Mouse (Mus musculus) adrenal gland, postnatal 10 days (tissue): ENCODE data around the gene Tdrd12. TPM values are rescaled to one million over a fixed set of nuclear protein-coding genes. Genes with fewer than 3 reads are reported as not detected.

Experiments
- DNase-seq: peaks from one replicate; pipeline ENCODE4 v3.0.0; 2021; ENCODE audit warnings: mixed read lengths
- total RNA-seq, 2 experiments: library from RNA; stranded (reverse); gene quantifications; 2 replicates each; pipeline ENCODE4 v1.2.3; 2021

The Tdrd12 gene
- total RNA-seq, 2 experiments from 2014 or later = 0.30 to 0.33 TPM

DNA sequence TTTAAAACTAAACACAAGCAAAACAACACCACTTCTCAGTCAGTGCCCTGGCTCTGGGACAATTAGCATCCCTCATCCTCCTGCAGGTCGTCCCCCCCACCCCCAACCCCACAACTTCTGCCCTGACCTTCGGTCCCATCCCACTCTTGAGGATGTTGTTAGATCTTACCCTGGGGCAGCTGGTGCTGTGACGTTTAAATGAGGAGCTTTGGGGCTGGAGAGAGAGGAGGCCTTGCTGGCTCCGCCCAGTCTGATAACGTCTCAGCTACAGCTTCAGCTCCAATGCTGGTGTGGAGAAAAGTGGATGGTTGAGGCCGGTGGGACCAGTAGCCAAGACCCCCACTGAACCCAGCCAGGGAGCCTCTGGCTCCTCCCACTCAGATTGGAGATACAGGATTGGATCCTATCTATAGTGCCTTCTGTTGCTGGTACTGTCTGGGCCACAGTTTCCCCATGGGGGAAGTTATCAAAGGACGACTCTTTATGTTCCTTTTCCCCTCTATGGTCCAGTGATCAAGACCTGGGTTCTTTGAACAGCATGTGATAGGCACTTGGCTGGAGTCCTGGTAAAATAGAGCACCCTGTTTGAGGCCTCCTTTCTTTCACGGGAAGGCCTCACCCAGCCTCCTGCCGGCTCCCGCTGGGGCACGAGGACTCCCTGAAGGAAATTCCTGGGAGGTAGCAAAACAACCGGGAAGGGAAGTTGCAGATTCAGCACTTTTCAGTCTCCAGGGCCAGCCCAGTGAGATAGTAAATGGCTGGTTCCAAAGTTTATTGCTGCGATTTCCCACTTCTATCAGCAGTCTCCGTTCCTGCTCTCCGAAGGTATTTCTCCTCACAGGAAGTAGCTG, 89.3 kb downstream of the Tdrd12 start, which contains the start of gene Slc7a9:
Gene Slc7a9 (plus strand): TSS at position 801 of the 851 bp plus-strand sequence.
- DNase-seq = no peak

GRCm38 (mm10) chr7:35447501-35447900, 90.0 kb downstream of the Tdrd12 start:
- DNase-seq = no peak

- DNase-seq = no peak
Observed at GRCm38 (mm10) chr7:35435266-35435665, 102.3 kb downstream of the Tdrd12 start.

GRCm38 (mm10) chr7:35428146-35428545, 109.4 kb downstream of the Tdrd12 start:
- DNase-seq = no peak

- no peak for DNase-seq
Observed at GRCm38 (mm10) chr7:35423071-35423470, 114.5 kb downstream of the Tdrd12 start.

Other genes starting within 250 kb of the Tdrd12 start
- gene Gpatch1, start 219.3 kb downstream of the Tdrd12 start, total RNA-seq = 10 to 100 TPM; 11.7 to 17.2 TPM
- gene Rhpn2, start 203.6 kb downstream of the Tdrd12 start, total RNA-seq = 1 to 10 TPM; 4.2 to 4.5 TPM
- 1 to 10 TPM; 5.1 to 6.9 TPM for gene Faap24, start 140.9 kb downstream of the Tdrd12 start, total RNA-seq
- 10 to 100 TPM; 18.2 to 26.4 TPM for gene Cep89, start 140.7 kb downstream of the Tdrd12 start, total RNA-seq
- gene Slc7a9, start 88.9 kb downstream of the Tdrd12 start, total RNA-seq = not detected
- gene Nudt19, start 18.6 kb upstream of the Tdrd12 start, total RNA-seq = 10 to 100 TPM; 54.1 to 64.3 TPM
- gene Rgs9bp, start 47.8 kb upstream of the Tdrd12 start, total RNA-seq = under 1 TPM; 0.51 to 0.88 TPM
- 10 to 100 TPM; 30.1 to 35.3 TPM for gene Ankrd27, start 48.5 kb upstream of the Tdrd12 start, total RNA-seq
- 100 to 1,000 TPM in 1 of 2 experiments, 10 to 100 TPM in 1; 96.1 to 103 TPM for gene Pdcd5, start 109.8 kb upstream of the Tdrd12 start, total RNA-seq
- gene Dpy19l3, start 216.7 kb upstream of the Tdrd12 start, total RNA-seq = 10 to 100 TPM; 39.5 to 39.8 TPM